Mouse (Mus musculus): ENCODE data around the gene Tagln3.

- TF ChIP-seq GATA1 (IDR thresholded peaks at IDR 0.05; ENCODE audit: borderline replicate concordance, low read length), result no peak
- no peak for TF ChIP-seq FLI1 (IDR thresholded peaks at IDR 0.05; ENCODE audit: low read length)
Observed at GRCm38 (mm10) chr16:45743591-45744144, 19.3 kb upstream of the Tagln3 start.
